Mouse (Mus musculus): ENCODE measurements around the gene Fbxl20.
A peak's percentile ranks its signal among the peaks of the same experiment; 100 is the strongest.
"Not testable (repeated sequence)": the region's sequence is repeated elsewhere in the genome, so short reads cannot be mapped to it uniquely, and the experiment has no call there.

Fbxl20 gene

GRCm38 (mm10) chr11:98149786-98150624 is at the start of gene Fbxl20:
Gene Fbxl20, minus strand, starts transcription at chr11:98150403.
- DNase-seq (ENCODE audit: low read depth, low spot score) = peak; percentile 80

GRCm38 (mm10) chr11:98192901-98193805 is 43.0 kb upstream of the Fbxl20 start, which contains the start of gene Med1:
Gene Med1, minus strand, starts transcription at chr11:98193293.
- peak; percentile 81 for DNase-seq (ENCODE audit: low read depth, low spot score)

- DNase-seq (ENCODE audit: low read depth, low spot score) = no peak
Measured at GRCm38 (mm10) chr11:98190820-98191219, 40.6 kb upstream of the Fbxl20 start.

DNA sequence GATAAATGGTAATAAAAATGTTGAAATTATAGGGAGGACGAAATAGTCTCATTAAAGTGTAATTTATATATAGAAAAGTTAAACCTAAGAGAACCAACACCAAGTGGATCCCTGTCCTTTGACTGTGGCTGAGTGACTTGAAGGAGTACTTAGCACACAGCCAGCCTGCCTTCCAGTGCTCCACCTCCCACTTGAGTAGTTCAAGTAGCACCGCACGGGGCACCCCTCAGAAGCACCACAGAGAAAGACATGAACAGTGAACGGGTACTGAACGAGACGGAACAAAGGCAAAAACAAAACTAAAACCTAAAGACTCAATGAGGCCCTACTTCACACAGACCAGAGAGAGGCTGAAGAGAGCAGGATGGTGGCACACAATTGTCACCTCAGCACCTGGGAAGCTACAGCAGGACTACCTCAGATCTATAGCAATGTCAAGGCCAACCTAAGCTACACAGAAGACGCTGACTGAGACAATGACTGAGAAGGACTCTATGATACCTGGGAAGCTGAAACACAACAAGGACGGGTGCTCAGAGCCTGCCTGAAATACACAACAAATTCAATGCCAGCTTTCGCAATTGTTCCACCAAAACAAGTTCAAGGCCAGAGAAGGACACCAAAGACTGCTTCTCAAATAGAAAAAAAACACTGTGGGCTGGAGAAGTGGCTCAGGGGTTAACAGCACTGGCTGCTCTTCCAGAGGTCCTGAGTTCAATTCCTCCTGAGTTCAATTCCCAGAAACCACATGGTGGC is 37.6 kb upstream of the Fbxl20 start:
- no peak for DNase-seq (ENCODE audit: low read depth, low spot score)

GRCm38 (mm10) chr11:98182149-98182548 is 31.9 kb upstream of the Fbxl20 start:
- not testable (repeated sequence) for DNase-seq (ENCODE audit: low read depth, low spot score)

GRCm38 (mm10) chr11:98168400-98168799 is 18.2 kb upstream of the Fbxl20 start:
- DNase-seq (ENCODE audit: low read depth, low spot score) = no peak

- no peak for DNase-seq (ENCODE audit: low read depth, low spot score)
Measured at GRCm38 (mm10) chr11:98155094-98155493, 4.9 kb upstream of the Fbxl20 start.

- no peak for DNase-seq (ENCODE audit: low read depth, low spot score)
Measured at GRCm38 (mm10) chr11:98150625-98151156, 488 bp upstream of the Fbxl20 start.

DNA sequence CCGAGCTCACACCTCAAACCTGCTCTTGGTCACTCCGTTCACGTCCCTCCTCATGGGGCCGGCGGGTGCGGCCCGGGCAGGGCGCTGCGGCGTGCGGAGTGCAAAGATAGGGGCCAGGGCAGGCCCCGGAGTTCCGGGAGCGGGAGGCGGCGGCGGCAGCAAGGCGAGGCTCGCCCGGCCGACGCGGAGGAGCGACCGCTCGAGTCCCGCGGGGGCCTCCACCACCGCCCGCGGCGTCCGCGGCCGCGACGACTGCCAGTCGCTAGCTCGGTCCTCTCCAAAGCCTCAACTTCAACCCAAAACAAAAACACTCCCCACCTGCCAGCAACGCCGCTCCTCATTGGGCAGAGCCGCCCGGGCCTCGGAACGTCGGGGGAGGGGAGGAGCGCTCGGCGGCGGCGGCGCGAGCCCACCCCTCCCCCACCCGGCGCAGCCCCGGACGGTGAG is 876 bp downstream of the Fbxl20 start:
- peak; percentile 72 for DNase-seq (ENCODE audit: low read depth, low spot score)

DNA sequence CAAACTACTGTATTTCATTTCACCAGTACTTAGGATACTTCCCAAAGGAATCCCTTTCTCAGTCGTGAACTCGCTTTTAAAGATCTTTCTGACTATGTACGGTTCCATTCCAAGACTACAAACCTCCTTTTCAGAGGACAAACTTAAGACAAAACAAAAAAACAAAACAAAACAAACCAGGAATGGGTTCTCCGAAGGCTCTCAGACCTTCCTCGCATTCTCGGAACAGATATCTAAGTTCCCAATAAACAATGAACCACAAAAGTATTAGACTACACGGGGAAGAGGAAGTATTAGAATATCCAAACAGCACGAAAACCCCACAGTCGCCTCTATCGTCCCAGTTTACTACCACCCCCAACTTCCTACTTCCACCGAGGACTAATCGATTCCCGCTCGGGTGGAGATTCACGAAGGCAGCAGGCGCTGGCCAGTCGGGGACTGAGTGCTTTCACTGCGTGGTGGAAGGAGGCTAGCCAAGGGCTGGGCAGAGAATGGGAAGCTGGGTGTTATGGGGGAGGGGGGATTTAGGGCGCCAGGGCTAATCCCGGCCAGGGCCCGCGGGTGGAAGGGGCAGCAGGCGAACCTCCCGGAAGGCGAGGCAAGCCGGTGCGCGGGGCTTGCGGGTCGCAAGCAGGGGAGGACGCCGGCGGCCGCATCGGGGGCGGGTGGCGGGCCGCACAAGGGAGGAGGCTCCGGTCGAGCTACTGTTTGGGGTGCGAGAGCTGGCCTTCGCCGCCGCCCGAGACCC is 1.5 kb downstream of the Fbxl20 start:
- DNase-seq (ENCODE audit: low read depth, low spot score) = peak; percentile 61

DNA sequence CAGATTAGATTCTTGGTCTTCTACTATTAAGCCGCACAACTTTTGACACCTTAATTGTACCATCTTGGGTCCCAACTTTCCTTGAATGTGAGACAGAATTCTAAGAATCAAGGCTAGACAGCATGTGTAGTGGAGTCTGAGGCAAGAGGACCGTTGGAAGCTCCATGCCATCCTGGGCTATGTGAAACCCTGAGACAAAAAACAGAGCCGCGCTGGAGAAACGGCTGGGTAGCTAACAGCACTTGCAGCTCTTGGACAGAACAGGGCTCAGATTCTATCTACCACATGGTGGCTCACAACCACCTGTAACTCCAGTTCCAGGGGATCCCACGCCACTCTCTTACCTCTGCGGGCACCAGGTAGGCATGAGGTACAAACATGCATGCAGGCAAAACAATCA is 4.3 kb downstream of the Fbxl20 start:
- no peak for DNase-seq (ENCODE audit: low read depth, low spot score)

DNA sequence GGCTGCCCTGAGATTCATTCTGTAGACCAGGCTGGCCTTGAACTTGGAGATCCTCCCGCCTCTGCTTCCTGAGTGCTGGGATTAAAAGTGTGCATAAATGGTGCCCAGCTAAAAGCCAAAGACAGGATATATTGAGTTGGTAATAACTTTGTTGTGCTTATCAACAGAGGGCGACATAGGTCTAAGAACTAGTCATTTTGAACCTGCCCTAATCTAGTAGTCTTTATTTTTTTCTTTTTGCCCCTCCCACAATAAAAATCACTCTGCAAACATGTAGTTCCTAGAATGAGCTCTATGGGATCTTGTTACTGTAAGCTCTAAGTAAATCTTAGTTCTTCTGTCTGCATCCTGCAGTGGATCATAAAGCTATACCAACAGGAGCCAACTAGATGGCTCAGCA is 7.7 kb downstream of the Fbxl20 start:
- no peak for DNase-seq (ENCODE audit: low read depth, low spot score)

- no peak for DNase-seq (ENCODE audit: low read depth, low spot score)
Measured at GRCm38 (mm10) chr11:98138894-98139293, 11.3 kb downstream of the Fbxl20 start.

DNA sequence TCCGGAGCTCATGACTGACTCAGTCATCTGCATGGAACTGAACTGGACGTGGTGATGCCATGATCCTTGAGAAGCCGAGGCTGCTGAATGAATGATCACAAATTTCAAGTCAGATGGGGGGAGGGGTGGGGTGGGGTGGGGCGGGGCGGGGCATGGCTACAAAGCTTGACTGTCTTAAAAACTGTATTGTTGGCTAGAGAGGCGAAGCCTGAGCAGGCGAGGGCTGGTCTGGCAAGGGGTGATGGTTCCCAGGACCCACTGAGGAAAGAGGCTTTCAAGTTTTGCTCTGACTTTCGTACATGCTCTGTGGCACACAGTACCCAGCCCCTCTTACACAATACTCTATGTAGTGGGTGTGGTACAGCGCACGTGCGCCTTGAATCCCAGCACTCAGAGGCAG is 12.4 kb downstream of the Fbxl20 start:
- no peak for DNase-seq (ENCODE audit: low read depth, low spot score)

- DNase-seq (ENCODE audit: low read depth, low spot score) = no peak
Measured at GRCm38 (mm10) chr11:98134951-98135350, 15.3 kb downstream of the Fbxl20 start.

DNA sequence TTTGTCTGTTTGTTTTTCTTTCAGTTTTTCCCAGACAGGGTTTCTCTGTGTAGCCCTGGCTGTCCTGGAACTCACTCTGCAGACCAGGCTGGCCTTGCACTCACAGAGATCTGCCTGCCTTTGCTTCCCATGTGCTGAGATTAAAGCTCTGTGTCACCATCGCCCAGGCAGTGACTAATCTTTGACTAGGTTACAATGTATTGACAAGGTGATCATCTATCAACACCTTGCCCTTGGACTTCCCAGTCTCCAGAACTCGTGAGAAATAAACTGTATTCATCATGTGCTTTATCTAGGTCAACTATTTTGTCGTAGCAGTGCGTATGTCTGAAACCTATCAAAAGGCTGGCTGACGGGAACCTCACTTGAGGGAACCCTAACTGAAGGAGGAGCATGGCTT is 26.8 kb downstream of the Fbxl20 start:
- DNase-seq (ENCODE audit: low read depth, low spot score) = no peak

GRCm38 (mm10) chr11:98114363-98114762 is 35.8 kb downstream of the Fbxl20 start:
- DNase-seq (ENCODE audit: low read depth, low spot score) = no peak

DNA sequence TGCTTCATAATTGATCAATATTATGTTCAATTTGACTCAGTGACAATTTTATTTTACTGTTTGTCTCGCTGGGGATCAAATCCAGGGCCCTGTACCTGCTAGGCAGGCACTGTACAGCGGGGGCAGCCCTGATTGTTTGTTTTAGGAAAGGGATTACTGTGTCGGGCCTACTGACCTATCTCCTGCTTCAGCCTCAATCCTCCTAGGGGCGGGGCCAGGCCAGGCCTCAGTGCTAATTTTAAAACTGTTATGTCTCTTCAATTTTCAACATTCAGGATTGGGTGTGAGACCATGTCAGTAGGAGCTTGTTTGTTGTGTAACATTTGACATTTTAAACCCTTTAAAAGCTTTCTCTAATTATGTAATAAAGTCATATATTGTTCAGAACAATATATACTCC is 36.7 kb downstream of the Fbxl20 start:
- peak; percentile 41 for DNase-seq (ENCODE audit: low read depth, low spot score)

DNA sequence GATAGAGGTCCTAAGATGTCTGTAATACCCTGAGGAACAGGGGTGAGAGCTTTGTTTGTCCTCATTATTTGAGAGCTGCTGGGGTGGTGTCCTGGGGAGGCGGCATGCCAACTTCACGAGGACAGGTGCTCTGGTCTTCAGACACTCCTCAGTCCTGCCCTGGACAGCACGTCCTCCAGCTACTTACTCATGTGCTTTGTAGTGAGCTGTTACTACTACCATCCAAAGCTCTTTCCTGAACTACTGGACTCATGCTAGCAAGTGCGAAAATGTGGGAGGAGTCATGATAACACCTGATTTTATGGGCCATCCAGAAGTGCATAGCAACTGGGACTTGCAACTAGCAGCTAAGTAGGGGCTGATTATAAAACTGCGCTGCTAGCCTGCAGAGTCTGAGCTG is 40.5 kb downstream of the Fbxl20 start:
- DNase-seq (ENCODE audit: low read depth, low spot score) = no peak

GRCm38 (mm10) chr11:98101332-98101731 is 48.9 kb downstream of the Fbxl20 start:
- no peak for DNase-seq (ENCODE audit: low read depth, low spot score)

DNA sequence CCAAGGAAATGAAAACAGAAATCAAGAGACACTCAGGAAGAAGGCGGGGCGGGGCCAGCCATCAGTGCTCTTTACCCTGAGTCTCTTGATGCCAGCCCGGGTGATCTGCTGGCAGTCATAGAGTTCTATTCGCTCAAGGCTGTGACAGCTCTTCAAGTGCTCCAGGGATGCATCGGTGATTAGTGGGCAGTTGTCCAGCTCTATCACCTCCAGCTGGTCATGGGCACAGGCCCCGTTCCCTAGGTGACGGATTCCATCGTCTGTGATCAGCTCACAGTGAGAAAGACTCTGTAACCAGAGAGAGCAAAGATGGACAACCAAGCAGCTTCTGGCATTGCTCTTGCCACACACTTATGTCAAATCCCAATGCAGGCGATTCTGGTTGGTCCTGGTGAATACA is 59.6 kb downstream of the Fbxl20 start:
- no peak for DNase-seq (ENCODE audit: low read depth, low spot score)
